Mouse (Mus musculus) lung, adult 18-20 months (tissue): ENCODE measurements at regions not wholly inside any gene's neighbourhood (a gene's known extent, or its start where the extent isn't known, plus 50 kb on each side); places are given as distances from the start of the nearest gene placed in this dataset.

ENCODE experiments used
- DNase-seq, 2 experiments: peaks; one replicate each; pipeline ENCODE4 v3.0.0; 2022; ENCODE audit warnings: mixed read lengths in 2 of 2

DNA sequence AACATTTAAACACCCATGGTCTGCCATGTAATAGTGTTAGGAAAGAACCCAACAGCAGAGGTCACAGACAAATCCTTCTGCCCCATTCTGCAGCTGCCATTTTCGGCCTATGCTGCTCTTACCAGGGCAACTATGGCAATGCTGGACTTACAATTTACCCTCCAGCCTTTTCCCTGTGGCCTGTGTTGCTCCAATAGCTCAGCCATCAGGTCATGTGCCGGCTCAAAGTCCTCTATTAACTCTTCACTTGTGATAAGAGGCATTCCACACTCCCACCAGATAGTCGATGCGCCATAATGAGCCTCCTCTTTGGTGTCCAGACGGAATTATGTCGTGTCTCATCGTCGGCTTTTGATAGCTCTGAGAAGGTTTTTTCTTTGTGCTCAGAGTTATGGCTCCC, 214.7 kb upstream of the Ccdc122 start:
- DNase-seq: no peak

DNA sequence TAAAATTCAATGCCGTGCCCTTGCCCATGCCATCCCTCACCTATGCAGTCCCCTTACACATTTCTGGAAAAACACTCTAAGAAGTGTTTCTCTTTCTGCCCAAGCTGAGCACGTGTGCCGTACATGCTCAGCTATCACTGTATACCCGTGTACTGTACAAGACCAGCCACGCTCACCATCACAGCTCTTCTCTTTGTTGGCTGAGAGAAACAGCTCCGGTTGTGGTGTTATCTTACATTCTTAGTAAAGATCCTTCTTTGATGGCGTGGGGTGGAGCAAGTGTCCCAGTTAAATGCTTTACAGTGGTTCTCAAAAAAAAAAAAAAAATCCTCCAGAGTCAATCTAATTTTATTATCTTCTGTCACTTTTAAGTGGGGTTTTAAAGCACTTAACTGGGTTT, 215.1 kb upstream of the Ccdc122 start:
- DNase-seq: no peak

DNA sequence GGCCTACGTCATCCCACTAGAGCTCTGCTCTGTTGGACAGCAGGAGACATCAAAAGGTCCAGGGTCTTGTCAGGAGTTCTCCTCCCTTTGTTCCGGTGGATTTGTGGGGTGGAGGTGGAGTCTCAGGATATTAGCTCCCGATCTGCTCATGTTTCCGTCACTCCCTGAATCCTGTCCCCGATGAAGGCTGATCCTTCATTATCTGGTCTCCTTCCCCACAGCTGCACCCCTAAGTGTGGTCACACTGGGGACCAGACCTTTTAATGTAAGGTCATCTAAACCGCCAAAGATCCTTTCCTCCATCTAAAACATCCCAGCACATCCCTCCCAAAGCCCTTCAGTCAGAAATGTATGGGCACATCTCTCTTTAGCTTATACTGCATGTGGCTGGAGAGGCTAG, 215.6 kb upstream of the Ccdc122 start:
- no peak for DNase-seq

DNA sequence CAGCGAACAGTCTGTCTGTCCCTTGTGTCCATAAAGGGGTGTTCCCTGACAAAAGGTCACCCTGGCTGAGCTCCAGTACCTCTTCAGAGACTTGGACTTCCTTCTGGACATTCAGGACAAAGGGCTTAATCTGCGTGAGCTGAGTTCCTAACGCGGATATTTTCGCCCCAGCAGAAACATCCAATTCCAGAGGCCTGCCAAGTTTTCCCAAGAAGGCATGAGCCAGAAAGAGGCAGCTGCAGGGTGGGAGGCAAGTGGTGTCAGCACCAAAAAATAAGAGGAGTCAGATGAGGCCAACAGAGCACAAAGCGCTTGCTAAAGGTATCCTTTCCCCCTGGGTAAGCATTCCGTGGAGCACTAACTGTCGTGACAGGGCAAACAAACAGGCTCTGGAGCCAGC, 216.9 kb upstream of the Ccdc122 start:
- DNase-seq: peak; percentile 88 to 93

- DNase-seq: peak; percentile 80 to 88
Observed at GRCm38 (mm10) chr14:76818256-76819010, 218.1 kb upstream of the Ccdc122 start.

DNA sequence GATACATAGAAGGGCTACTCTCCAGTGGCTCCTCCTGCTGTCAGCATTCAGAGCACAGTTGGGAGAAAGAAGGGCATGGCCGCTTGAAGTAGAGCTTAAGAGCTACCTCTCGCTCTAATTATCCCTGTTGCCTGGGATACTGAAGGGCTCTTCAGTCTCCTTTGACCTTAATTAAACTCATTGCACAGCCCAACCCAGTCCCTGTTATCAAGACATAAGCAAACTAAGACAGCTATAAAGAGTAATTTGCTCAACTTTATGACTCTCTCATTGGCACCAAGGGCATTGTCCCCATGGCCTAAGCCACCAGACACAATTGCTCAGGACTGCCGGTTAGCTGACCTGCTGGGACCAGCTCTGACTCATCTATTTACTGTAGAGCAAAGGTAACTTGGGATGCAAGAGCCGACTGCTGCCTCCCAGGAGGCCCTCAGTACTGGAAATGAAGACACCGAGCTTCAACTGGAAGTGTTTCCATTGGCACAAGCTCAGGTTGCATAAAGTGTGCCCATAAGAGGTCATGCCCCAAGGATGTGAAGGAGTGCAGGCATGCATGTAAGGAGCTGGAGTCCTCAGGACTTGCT, 219.3 kb upstream of the Ccdc122 start:
- peak; percentile 56 to 76 for DNase-seq

DNA sequence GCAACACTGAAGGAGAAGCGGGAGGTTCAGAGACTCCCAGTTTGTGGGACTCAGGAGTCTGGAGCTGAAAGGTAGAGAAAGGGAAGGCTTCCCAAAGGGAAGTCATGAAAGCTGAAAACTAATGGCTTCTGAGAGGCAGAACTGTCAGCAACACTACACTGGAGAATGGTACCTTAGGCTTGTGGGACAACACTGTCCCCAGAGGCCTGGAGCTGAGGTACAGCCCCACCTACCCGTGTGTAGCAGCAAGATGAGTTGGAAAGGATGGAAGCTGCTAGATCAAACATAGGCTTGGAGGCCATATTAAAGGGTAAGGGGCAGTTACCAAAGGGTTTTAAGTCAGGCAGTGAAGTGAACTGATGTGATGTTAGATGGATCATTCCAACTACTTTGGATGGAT, 219.9 kb upstream of the Ccdc122 start:
- DNase-seq: no peak

DNA sequence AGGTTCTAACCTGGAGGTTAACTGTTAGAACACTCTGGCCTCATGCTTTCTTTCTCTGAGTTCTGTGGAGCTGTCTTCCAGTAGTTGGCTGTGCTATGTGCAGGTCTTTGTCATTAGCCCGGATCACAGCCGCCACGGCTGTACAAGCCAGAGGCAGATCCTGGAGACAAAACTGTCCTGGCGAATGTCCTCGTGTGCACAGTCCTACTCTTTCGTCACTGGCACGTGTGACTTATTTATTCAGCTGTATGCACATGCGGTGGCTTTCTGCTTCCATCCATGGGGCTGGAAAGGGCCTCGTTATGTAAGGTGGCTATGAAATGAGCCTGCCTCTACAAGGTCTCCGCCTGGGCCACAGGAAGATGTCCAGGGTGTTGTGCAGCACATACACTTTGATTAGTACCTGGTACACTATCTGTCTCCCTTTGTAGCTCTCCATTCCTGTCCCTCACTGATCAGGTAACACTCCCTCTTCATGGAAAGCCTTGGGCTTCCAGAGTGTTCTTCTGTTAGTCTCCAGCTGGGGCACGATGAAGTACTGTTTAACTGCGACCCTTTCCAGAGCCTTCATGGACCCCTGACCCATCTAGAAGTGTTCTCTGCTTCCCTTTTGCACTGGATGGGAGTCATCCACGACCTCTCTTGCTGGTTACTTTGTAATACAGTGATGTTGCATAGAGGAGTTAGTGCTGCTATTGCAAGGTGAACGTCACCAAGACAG, 224.3 kb upstream of the Ccdc122 start:
- DNase-seq: no peak

DNA sequence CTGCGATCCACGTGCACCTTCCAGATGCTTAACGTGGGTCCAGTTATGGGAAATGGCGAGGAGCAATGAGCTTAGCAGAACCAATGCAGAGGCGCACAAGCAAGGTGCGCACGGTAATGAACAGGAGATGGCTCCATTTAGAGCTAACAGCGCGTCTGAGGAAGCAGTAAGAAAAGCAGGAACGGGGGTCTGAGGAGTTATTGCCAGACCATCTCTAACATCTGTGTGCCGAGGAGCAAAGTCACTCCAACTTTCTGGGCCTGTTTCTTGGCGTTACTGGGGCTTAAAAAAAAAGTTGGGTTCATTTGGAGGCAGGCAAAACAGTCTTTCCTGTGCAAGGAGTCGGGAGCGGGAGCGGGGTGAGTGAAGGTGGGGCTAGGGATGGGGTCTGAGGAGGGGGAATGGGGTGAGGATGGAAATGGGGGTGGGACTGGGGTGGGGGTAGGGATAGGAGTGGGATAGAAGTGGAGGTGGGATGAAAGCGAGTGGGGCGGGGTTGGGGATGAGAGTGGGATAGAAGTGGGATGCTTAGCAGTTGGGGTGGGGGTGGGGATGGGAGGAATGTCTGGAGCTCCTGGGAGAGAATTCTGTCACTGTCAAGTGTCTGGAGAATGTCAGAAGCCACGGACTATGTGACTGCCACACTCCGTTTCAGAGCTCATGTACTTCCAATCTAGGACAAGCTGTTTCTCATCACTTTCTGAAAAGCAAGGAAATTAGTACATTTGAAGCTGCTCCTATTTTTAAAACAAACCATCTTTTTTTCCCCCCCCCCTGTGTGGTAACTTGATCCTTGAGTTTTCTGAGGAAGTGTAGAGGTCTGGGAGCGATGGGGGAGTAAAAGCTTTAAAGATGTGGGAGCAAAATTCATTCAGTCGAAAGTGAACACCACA, 225.6 kb upstream of the Ccdc122 start:
- no peak for DNase-seq

DNA sequence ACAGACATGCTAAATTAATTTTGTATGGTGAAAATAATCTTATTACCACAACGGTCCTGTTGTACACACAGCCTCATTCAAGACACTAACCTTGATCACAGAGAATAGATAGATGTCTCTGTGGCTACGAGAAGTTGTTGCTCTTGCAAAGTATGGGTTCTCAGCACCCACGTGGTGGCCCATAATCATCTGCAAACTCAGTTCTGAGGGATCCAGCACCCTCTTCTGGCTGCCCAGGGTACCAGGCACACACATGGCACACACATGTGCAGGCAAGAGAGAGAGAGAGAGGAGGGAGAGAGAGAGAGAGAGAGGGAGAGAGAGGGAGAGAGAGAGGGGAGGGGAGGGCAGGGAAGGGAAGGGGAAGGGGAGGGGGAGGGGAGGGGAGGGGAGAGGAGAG, 226.5 kb upstream of the Ccdc122 start:
- DNase-seq: no peak

DNA sequence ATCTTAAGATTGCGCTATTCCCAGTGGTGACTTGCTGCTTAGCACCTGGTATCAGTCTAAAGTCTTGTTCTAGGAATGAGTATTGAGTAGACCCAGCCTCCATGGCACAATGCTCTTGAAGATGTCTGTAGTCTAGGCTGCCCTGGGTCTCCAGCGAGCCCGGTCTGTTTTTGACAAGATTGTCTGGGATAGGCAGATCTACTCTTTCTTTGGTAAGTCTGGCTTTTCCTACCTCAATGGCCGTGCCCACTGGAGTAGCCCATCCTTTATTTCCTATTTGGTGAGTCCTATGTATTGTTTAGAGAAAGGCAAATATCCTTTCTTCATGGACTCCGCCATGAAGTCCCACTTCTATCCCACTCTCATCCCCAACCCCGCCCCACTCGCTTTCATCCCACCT, 227.2 kb upstream of the Ccdc122 start:
- no peak for DNase-seq

DNA sequence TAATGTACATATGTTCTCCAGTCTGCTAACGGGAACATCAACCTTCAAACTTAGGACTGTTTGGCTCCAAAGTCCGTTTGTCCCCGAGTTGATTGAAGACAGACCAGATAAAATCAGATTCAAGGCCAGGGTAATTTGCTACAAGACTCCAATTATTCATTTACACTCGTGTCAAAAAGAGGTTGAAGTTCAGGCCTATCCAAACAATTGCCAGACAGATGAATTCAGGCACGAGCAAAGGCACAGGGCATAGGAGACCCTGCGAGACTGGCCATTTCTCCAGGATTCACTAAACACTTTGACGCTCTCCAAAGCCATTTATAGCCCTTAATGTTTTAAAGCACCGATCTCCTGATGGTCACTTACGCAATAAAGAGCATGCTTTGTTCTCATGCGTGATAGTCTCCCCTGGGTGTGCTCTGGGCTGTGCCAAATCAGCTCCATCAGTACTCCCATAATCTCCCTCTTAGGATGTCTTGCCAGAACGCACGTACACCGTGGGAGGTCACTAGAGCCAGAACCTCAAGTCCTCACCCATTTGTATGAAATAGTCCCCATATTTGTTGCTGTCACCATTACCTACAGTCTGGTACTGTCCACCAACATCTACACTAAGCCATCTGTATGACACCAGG, 231.3 kb upstream of the Ccdc122 start:
- no peak for DNase-seq

DNA sequence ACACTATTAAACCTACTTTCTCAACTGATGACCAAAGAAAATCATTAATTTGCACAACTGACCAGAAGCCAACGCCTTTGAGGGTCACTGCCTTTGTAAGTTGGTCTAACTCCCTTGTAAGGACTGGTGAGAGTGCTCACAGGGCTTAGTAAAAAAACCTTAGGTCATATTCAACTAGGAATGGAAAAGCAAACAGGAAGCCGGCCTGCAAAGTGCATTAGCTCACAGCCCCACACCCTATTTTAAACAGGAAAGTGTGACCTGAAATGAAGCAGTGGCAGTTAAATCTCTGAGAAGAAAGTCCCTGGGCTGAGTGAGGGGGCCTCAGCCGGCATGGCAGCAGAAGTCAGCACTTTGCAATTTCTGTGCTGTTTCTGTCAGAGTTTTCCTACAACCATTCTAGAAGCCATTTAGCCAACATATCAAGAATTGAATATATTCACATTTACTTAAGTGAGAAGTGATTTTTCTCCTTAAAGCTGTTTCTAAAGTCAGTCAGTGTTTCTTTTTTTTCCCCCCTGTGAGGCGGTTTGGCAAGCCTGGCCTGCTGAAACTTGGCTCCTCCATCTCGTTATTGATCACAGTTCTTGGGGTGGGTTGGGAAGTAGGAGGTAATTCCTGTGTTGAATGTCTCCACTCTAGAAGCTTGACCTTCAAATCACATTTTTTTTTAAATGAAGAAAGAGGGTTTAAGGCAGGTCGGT, 232.0 kb upstream of the Ccdc122 start:
- DNase-seq: peak; percentile 35 to 61

DNA sequence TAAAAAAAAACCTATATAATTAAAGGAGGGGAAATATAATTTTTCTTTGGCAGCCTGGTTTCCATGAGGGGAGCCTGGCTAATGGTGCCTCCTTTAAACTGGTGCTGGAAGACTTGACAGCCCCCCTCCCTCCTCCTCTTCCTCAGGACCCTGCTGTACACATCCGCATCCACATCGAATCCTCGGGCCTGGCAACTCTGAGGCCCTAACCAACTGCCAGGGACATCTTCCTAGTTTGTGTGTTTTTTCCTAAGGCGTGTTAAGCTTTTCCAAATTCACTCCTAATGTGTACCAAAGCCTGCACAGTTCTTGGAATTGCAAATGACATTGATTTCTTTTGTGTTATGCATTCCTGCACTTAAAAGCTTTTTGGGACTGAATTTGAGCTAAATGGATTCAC, 236.4 kb upstream of the Ccdc122 start:
- DNase-seq: no peak

GRCm38 (mm10) chr14:76799741-76800140, 236.8 kb upstream of the Ccdc122 start:
- DNase-seq: no peak

DNA sequence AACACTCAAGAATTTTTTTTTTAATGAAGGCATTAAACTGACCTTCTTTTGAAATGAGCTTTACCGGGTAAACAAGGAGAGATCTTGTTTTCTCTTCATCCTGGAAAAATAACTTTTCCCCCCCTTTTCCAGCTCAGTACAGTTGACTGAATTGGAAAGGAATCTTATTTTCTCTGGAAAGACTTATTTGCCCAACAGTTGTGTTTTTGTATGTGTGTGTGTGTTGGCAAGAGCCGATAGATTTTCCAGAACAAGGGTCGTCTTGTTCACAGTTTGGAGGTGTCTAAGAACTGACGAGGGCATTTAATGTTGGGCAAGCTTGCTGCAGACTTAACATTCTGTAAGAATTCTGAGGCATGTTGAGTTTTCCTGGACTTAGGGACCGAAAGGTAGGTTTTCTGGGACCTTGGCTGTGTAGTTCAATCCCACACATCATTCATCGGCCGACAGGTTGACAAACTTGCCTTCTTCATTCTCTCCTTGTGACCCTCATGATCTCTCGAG, 237.6 kb upstream of the Ccdc122 start:
- DNase-seq: no peak

- DNase-seq: no peak
Observed at GRCm38 (mm10) chr14:76798488-76798887, 238.1 kb upstream of the Ccdc122 start.

- DNase-seq: no peak
Observed at GRCm38 (mm10) chr14:76797518-76797917, 239.1 kb upstream of the Ccdc122 start.

DNA sequence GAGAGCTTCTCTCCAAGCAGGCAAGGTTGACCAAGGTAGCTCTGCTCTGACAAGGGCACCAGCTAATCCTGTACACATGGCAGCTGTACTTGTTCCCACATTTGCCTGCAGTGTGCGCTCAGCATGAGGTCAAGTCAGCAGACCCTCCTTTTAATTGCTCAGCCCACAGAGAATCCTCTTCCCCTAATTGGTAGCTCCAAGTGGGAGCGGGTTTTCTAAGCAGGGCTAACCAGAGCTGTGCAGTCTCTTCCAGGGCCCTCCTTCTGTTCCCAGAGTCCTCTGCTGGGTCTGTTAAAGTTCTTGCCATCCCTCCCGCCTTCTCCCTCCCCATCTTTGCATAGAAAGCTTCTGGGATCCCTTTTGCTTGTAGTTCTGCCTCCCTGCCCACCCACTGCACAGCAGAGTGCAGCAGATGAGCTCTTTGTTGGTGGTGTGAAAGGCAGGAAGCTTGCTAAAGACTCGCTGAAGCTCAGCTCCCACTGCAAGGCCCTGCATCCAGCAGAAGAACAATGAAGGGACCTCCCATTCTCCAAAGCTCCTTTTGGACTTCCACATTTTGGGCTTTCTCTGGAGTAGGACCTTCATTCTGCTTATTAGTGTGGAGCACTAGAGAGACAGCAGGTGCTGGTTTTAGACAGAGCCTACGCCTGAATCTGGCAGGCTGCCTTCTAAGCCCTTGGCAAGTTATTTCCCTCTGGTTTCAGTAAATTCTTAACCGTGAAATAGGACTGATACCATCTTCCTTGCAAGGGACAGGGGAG, 235.3 kb upstream of the Serp2 start:
- DNase-seq: no peak

GRCm38 (mm10) chr14:76789376-76789775, 232.7 kb upstream of the Serp2 start:
- DNase-seq: no peak

GRCm38 (mm10) chr14:76787601-76788000, 230.9 kb upstream of the Serp2 start:
- peak; percentile 41 to 59 for DNase-seq
